Mouse (Mus musculus) forebrain, embryonic 11.5 days (tissue): ENCODE measurements around the gene Ugt1a1. TPM values are rescaled to one million over a fixed set of nuclear protein-coding genes. Genes with fewer than 3 reads are reported as not detected.
A peak's percentile ranks its signal among the peaks of the same experiment; 100 is the strongest.

Source experiments
- ATAC-seq: fragments of 200-750 bp; cut with Nextera tagmentation; replicated peaks from 2 replicates; pipeline ENCODE4 v1.8.0; 2017; ENCODE audit warnings: moderate TSS enrichment; ENCODE audit not compliant: low FRiP score
- DNase-seq: peaks from one replicate; pipeline ENCODE4 v3.0.0-alpha.2; 2017; ENCODE audit warnings: low spot score
- H3K27ac ChIP-seq: fragments of 300-500 bp; sonication (generic); 2 replicates; pipeline ENCODE4 v1.5.1; 2014; ENCODE audit warnings: low read depth, low read length
- H3K27me3 ChIP-seq: fragments of 300-500 bp; sonication (generic); 2 replicates; pipeline ENCODE4 v1.6.1; 2014; ENCODE audit warnings: mild to moderate bottlenecking, low read length, mixed read lengths; ENCODE audit not compliant: control insufficient read depth, insufficient read depth
- H3K36me3 ChIP-seq: fragments of 300-500 bp; sonication (generic); 2 replicates; pipeline ENCODE4 v1.6.1; 2014; ENCODE audit warnings: mild to moderate bottlenecking, low read length, moderate library complexity, mixed read lengths; ENCODE audit not compliant: control insufficient read depth, insufficient read depth
- H3K4me1 ChIP-seq: fragments of 300-500 bp; sonication (generic); replicated peaks from 2 replicates; pipeline ENCODE4 v1.6.1; 2014; ENCODE audit warnings: low read length, mixed read lengths; ENCODE audit not compliant: control insufficient read depth, insufficient read depth
- H3K4me2 ChIP-seq: fragments of 300-500 bp; sonication (generic); 2 replicates; pipeline ENCODE4 v1.6.1; 2014; ENCODE audit warnings: low read depth, mild to moderate bottlenecking, low read length, moderate library complexity, mixed read lengths; ENCODE audit not compliant: severe bottlenecking
- H3K4me3 ChIP-seq: fragments of 300-500 bp; sonication (generic); 2 replicates; pipeline ENCODE4 v1.5.1; 2014; ENCODE audit warnings: low read depth, low read length
- H3K9ac ChIP-seq: fragments of 300-500 bp; sonication (generic); 2 replicates; pipeline ENCODE4 v1.6.1; 2014; ENCODE audit warnings: low read length
- H3K9me3 ChIP-seq: fragments of 300-500 bp; sonication (generic); 2 replicates; pipeline ENCODE4 v1.6.1; 2016; ENCODE audit warnings: low read length, mixed read lengths; ENCODE audit not compliant: control insufficient read depth
- WGBS: fragments of 180-500 bp; shearing (Covaris S2); extraction: QIAGEN DNeasy Blood & Tissue Kit; methylation state at CpG from one replicate; pipeline ENCODE4 v1.1.7; 2014; 5-methylcytosine and 5-hydroxymethylcytosine counted together
- polyA plus RNA-seq: library from polyadenylated mRNA; unstranded; fragments of >200 nt; fragmentation: Nextera tagmentation; extraction: Ambion mirVana; gene quantifications from 2 replicates; pipeline ENCODE4 v1.2.1, GENCODE M21; 2014

The Ugt1a1 gene
- polyA plus RNA-seq, 1 experiment from 2014 or later: not detected

DNA sequence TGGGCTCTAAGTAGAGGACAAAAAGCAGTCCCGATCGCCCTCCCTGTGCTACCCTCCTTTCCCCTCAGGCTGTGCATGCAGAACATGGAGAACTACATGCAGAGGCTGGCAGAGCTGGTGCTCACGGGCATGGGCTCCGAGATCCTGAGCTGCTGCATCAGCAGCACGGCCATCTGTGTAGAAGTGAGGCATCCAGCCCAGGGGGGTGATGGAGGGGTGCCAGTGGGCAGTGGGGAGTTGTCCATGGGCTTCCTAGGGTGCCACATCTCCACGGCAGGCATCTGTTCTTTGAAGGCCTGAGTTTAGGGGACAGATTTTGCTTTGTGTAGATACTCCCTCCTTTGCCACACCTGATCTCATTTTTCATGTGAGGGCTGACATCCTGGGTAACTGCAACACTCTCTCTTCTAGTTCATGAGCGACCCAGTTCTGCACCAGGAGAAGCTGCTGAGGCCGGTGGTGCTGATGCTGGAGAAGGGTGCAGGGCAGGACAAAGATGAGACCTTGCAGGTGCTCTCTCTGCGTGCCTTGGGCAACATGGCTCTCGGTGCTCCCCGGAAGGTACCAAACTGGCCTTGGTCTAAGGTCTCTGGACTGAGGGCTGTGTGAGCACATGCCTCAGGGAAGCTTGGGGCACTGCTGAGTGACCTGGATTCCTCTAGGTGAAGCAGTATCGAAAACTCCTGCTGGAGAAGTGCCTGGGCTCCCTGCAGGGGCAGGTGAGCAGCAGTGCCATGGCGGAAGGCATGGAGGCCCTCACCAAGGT lies 44.4 kb downstream of the Ugt1a1 start:
- no peak overlapping the region for H3K27ac ChIP-seq
- no peak overlapping the region for H3K9ac ChIP-seq
- no peak for ATAC-seq
- no peaks in the 10 kb centered on the region for H3K4me1 ChIP-seq
- no peak for DNase-seq
- peaks cover 8% of the 10 kb centered on the region; the same call in 1 of the 2 replicates for H3K36me3 ChIP-seq
- H3K4me2 ChIP-seq: no peak overlapping the region
- 80% methylated on average over 13 of the region's 13 CpGs for WGBS
- H3K9me3 ChIP-seq: peaks cover 78% of the 10 kb centered on the region
- H3K27me3 ChIP-seq: no peaks in the 10 kb centered on the region
- no peak overlapping the region for H3K4me3 ChIP-seq

DNA sequence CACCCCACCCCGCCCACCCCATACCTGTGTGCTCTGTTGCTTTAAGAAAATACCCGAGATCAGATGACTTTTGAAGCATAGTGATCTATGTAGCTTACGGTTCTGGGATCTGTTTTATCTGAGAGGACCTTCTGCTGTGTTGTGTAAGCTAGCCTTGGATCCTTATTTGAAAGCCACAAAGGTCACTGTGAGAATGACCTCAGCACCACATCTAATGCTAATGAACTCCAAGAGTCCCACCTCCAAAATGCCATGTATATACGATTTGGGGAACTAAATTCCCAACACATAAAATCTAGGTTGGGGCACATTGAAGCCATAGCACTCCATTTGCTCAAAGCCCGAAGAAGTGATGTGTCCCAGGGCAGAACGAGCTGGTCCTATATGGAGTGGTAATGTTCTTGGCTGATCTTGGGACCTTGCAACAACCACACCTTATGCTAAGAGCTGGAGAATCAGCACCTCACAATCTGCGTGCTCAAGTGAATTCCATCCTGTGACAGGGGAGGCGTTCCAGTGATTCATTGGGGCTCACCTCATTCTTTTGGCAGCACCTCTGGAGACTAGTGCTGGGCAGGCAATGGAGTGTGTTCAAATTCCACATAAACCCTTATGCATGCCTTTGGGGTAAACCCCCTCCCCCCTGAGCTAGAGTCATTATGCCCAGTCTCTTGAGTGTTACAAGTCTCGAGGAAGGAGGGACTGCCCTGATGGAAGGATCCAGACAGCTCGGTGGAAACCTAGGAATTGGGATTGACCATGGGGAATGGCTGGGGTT lies 45.3 kb downstream of the Ugt1a1 start:
- WGBS: 80% methylated on average over 10 of the region's 10 CpGs
- Histone ChIP-seq H3K36me3 (peaks cover 17% of the 10 kb centered on the region), H3K9ac (no peak overlapping the region)

DNA sequence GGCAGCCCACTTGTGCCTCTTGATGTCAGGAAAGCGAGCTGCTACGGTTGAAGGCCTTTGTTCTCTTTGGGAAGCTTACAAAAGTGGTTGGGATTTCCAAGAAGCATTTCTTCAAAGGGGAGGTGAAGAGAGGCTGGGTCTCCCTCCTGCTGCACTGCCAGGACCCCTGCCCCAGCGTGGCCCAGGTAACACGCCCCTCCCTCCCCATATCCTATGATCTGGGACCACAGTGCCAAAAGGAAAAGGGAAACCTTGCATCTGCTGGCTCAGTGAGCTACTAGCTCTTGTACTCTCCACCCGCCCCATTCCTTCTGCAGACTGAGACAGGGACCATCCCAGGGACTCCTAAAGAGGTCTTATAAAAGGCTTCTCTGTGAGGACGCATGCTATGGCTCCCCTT lies 45.9 kb downstream of the Ugt1a1 start:
- Histone ChIP-seq H3K36me3 (peaks cover 23% of the 10 kb centered on the region), H3K4me3 (no peak overlapping the region), H3K9me3 (peaks cover 67% of the 10 kb centered on the region), H3K27ac (no peak overlapping the region), H3K4me2 (no peak overlapping the region), H3K9ac (no peak overlapping the region), H3K4me1 (no peaks in the 10 kb centered on the region), H3K27me3 (no peaks in the 10 kb centered on the region)
- DNase-seq (no peak), ATAC-seq (no peak)
- 82% methylated on average over 6 of the region's 6 CpGs for WGBS

More for the DNA sequence above, 45.3 kb downstream of the Ugt1a1 start:
- Histone ChIP-seq H3K27me3 (no peaks in the 10 kb centered on the region), H3K27ac (no peak overlapping the region), H3K4me3 (no peak overlapping the region), H3K4me1 (no peaks in the 10 kb centered on the region), H3K9me3 (peaks cover 73% of the 10 kb centered on the region), H3K4me2 (no peak overlapping the region)
- ATAC-seq (no peak), DNase-seq (no peak)

DNA sequence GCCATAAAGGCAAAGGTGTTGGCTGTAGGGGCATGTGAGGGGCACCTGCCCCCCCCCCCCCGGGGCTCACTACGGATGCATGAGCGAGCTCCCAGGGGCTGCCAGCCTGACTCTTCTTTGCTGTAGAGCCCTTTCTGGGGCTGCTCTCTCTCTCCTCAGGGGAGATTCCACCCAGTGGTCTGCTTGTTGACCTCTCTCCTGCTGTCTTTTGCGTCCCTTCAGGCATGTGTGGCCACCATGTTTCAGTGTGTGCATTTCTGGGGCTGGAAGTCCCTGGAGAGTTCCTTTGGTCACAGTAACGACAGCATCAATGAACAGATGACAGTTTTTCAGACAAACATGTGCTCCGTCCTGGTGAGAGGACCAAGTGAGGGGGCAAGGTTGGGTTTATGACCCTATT lies 46.6 kb downstream of the Ugt1a1 start:
- no peaks in the 10 kb centered on the region for H3K4me1 ChIP-seq
- H3K9ac ChIP-seq: no peak overlapping the region
- peaks cover 61% of the 10 kb centered on the region for H3K9me3 ChIP-seq
- H3K27ac ChIP-seq: no peak overlapping the region
- H3K4me2 ChIP-seq: no peak overlapping the region
- WGBS: 72% methylated on average over 6 of the region's 6 CpGs
- no peak overlapping the region for H3K4me3 ChIP-seq
- DNase-seq (no peak), ATAC-seq (0 out of 2 replicates have a peak, but pooled peaks have one; percentile 1)
- peaks cover 30% of the 10 kb centered on the region for H3K36me3 ChIP-seq
- no peaks in the 10 kb centered on the region for H3K27me3 ChIP-seq

DNA sequence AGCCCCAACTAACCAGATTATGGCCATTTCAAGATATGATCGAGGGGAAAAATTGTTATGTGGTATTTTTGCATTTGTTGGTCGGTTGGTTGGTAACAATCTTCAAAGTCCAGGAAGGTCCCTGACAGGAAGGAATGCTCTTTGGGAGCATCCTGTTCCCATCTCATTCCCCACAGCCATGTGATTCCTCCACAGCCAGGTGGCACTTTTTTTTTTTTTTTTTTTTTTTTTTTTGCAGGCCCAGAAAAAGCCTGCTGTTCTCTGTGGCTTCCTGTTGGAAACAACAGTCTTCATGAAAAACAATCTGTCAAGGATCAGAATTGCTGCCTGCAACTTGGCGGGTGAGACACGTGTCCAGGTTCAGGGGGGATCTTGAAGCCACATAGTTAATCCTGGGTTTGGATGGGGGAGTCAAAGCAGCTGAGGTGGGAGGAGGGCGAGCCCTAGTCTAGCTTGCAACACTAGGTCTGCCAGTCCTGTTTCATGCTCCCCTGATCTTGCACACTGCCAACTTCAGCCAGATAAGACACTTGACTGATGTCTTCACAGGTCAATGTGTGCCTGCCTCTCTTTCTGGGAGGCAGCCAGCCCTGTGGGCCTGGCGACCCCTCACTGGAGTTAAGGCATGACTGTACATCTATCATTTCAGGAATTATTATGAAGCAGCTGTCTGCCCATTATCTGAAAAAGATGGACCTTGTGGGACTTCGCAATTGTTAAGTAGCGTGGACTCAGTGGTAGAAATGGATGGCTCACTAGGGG lies 47.3 kb downstream of the Ugt1a1 start:
- Histone ChIP-seq H3K27me3 (no peaks in the 10 kb centered on the region), H3K9me3 (peaks cover 54% of the 10 kb centered on the region), H3K36me3 (peaks cover 37% of the 10 kb centered on the region), H3K9ac (no peak overlapping the region), H3K27ac (no peak overlapping the region), H3K4me1 (no peaks in the 10 kb centered on the region), H3K4me2 (no peak overlapping the region), H3K4me3 (no peak overlapping the region)
- WGBS: 79% methylated on average over 8 of the region's 8 CpGs
- DNase-seq: peak; percentile 72
- ATAC-seq: 0 out of 2 replicates have a peak, but pooled peaks have one; percentile 0

DNA sequence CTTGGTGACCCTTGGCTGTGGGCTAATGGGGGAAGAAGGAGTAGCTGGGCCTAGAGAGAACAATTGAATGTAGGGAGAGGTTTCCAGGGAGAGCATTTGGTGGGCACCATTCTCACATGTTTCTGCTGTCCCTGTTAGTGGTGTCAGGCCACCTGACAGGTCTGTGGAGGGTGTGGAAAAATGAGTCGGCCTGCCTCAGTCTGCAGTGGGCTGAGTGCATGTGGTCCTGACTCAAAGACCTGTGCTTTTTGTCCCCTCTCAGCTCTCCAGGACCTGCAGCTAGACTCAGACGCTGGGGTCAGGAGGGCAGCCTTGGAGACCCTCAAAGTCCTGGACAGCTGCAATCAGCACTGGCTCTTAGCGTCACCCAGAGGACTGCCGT lies 47.9 kb downstream of the Ugt1a1 start:
- Histone ChIP-seq H3K4me1 (no peaks in the 10 kb centered on the region), H3K27ac (no peak overlapping the region), H3K4me3 (no peak overlapping the region), H3K4me2 (no peak overlapping the region), H3K27me3 (no peaks in the 10 kb centered on the region), H3K9ac (no peak overlapping the region), H3K36me3 (peaks cover 43% of the 10 kb centered on the region), H3K9me3 (peaks cover 48% of the 10 kb centered on the region)
- DNase-seq (no peak), ATAC-seq (peak; percentile 11; the same call in 1 of the 2 replicates)
- 80% methylated on average over 4 of the region's 4 CpGs for WGBS

DNA sequence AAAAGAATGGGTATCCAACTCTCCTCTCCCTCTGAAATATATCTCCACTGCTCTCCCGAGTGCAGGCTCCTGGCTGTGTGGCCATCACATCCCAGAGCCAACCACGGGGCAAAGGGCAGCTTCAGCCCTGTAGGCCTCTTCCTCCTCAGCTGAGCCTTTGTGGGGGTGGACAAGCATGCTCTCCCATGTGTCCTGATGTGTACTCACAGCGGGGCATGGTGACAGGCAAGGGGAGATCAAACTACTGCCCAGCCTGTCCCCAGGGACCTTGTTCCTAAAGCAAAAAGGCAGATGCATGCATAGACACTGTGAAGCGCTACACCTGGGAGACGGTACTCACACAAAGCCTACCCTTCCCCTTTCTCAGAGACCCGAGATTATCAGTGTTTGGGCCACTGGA lies 48.4 kb downstream of the Ugt1a1 start:
- Histone ChIP-seq H3K9me3 (peaks cover 43% of the 10 kb centered on the region), H3K36me3 (peaks cover 48% of the 10 kb centered on the region), H3K27ac (no peak overlapping the region), H3K27me3 (no peaks in the 10 kb centered on the region), H3K9ac (no peak overlapping the region), H3K4me1 (no peaks in the 10 kb centered on the region), H3K4me3 (no peak overlapping the region), H3K4me2 (no peak overlapping the region)
- WGBS: 84% methylated on average over 6 of the region's 6 CpGs
- DNase-seq: no peak
- ATAC-seq: peak; percentile 17

DNA sequence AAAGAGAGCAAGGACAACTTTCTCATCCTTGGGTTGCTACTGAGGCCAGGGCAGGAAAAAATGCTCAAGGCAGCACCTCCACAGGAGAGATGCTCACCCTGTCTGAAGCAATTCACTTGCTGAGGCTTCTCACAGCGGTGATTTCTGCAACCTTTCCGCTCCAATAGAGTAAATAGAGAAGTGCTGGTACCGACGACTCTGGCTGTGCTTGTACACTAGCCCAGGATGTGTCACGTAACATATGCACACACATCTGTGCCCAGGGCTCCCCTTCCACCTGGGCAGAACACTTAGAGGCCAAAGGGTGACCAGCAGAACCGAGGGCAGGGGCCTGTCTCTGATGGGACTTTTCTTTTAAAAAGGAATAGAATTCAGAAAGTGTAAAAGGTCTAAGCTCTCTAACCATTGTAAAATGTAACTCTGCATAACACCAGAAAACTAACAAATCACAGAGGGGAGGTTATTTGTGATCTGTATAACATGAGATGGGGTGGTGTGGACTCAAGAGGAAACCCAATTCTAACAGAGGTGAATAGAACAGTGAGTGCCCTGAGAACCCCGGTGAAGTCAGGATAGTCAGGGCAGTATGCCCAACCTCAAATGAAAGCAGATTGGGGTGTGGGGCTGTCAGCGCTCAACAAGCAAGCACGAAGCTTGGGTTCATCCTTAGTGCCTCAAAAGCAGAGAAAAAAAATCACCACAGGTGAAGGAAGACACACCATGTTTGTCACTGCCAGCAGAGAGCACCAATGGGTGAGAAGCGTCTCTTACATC lies 49.0 kb downstream of the Ugt1a1 start:
- Histone ChIP-seq H3K36me3 (peaks cover 55% of the 10 kb centered on the region), H3K4me3 (no peak overlapping the region), H3K27ac (no peak overlapping the region), H3K9me3 (peaks cover 38% of the 10 kb centered on the region), H3K4me1 (no peaks in the 10 kb centered on the region), H3K27me3 (no peaks in the 10 kb centered on the region), H3K4me2 (no peak overlapping the region), H3K9ac (no peak overlapping the region)
- WGBS: 84% methylated on average over 10 of the region's 10 CpGs
- DNase-seq: no peak
- ATAC-seq: no peak
